Mouse (Mus musculus) small intestine, adult 2 months (tissue): ENCODE results near the gene Prss33. TPM values are rescaled to one million over a fixed set of nuclear protein-coding genes. Genes with fewer than 3 reads are reported as not detected.

Experiments used
- H3K27ac ChIP-seq: fragments of 200-500 bp; 2 replicates; pipeline ENCODE4 v1.5.1; 2012; ENCODE audit warnings: low read depth, low read length, control low read depth, inconsistent platforms; ENCODE audit not compliant: insufficient read depth
- H3K27me3 ChIP-seq: fragments of 200-500 bp; 2 replicates; pipeline ENCODE4 v1.6.1; 2012; ENCODE audit warnings: mild to moderate bottlenecking, moderate library complexity, low read length, inconsistent platforms; ENCODE audit not compliant: control insufficient read depth, insufficient read depth
- H3K36me3 ChIP-seq: fragments of 200-500 bp; 2 replicates; pipeline ENCODE4 v1.6.1; 2012; ENCODE audit warnings: mild to moderate bottlenecking, low read length, control low read depth, inconsistent platforms; ENCODE audit not compliant: control insufficient read depth, insufficient read depth
- H3K4me1 ChIP-seq: fragments of 200-500 bp; 2 replicates; pipeline ENCODE4 v1.6.1; 2012; ENCODE audit warnings: low read length, inconsistent platforms, mixed read lengths; ENCODE audit not compliant: control insufficient read depth, insufficient read depth, insufficient read length
- H3K4me3 ChIP-seq: fragments of 200-500 bp; 2 replicates; pipeline ENCODE4 v1.5.1; 2012; ENCODE audit warnings: low read depth, mild to moderate bottlenecking, control low read depth, inconsistent platforms, low read length, moderate library complexity
- CTCF ChIP-seq: fragments of 200-500 bp; IDR thresholded peaks from 2 replicates; pipeline ENCODE4 v1.5.1; 2012; ENCODE audit warnings: low read depth, mild to moderate bottlenecking, control low read depth, inconsistent platforms, low read length, moderate library complexity, mixed read lengths; ENCODE audit not compliant: insufficient replicate concordance, insufficient read length; ENCODE audit errors: extremely low read depth
- POLR2A ChIP-seq: fragments of 200-500 bp; IDR thresholded peaks from 2 replicates; pipeline ENCODE4 v1.6.1; 2012; ENCODE audit warnings: low read depth, mild to moderate bottlenecking, control low read depth, inconsistent platforms, low read length, moderate library complexity
- WGBS: fragments of 180-500 bp; shearing (Covaris S2); methylation state at CpG from one replicate; pipeline ENCODE4 v1.1.7; 2018; 5-methylcytosine and 5-hydroxymethylcytosine counted together
- polyA plus RNA-seq: library from polyadenylated mRNA; depleted of rRNA; stranded (reverse); fragments of >200 nt; gene quantifications from 2 replicates; pipeline ENCODE4 v1.2.3, GENCODE M21; 2012

Gene Prss33
- polyA plus RNA-seq, 1 experiment: 0.77 TPM

DNA sequence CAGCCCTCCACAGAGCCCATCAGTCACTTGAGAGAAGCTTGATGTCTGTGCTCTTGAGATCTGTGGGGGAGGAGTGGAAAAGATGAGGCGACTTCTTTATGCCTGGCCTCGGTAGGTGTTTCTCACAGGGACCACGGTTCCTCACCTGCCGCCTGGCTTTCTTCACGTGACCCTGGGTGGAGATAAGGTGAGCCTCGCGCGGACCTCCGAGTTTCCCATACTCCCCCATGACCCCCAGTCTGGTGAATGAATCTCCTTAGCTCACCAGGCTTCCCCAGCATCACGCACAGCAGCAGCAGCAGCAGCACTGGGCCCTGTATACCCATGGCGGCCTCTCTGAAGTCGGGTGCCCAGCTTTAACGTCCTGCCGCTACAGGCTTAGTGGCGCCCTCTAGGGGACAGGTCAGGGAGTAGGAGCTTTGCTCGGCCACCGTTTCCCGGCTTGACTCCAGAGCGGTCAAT lies 8.0 kb upstream of the Prss33 start, which contains the start of the genes Prss32 and Prss41:
TSS of gene Prss32 (plus strand) at position 44 of the 462 bp plus-strand sequence.
TSS of gene Prss41 (minus strand) at position 361 of the 462 bp plus-strand sequence.
- Histone ChIP-seq H3K36me3 (no peaks in the 10 kb centered on the region), H3K27me3 (no peaks in the 10 kb centered on the region), H3K27ac (no peak within 1 kb of the TSS), H3K4me3 (peak within 1 kb of the TSS; percentile 60), H3K4me1 (peaks cover 4% of the 10 kb centered on the region; the same call in 1 of the 2 replicates)
- TF ChIP-seq POLR2A: no peak
- peak; percentile 75 for TF ChIP-seq CTCF
- WGBS: 21% methylated on average over 19 of the region's 19 CpGs

DNA sequence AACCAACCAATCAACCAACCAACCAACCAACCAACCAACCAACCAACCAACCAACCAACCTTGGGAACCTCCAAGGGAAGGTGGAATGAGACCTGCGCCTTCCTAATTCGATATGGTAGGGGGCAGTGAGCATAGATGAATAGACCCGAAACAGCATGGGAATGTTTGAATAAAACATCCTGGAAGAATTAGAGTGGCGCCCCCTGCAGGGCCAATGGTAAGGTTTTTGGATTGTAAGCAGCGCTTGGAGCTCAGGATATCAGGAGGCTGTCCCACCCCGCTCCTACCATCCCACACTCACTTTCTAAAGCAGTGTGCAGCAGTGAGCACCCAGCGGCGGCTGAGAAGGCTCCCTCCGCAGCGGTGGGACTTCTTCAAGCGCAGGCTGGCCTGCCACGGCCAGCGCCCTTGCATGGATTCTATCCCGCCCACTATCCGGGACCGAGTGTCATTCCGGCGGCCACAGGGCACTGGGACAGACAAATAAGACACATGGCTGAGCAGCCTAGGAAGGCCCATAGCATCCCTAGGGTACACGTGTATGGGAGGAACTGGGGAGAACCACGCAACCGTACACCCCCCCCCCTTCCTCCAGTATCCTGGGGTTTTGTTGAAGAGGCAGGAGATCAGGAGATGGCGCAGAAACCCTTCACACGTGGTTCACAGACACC lies 7.4 kb upstream of the Prss33 start:
- WGBS: 75% methylated on average over 23 of the region's 23 CpGs

DNA sequence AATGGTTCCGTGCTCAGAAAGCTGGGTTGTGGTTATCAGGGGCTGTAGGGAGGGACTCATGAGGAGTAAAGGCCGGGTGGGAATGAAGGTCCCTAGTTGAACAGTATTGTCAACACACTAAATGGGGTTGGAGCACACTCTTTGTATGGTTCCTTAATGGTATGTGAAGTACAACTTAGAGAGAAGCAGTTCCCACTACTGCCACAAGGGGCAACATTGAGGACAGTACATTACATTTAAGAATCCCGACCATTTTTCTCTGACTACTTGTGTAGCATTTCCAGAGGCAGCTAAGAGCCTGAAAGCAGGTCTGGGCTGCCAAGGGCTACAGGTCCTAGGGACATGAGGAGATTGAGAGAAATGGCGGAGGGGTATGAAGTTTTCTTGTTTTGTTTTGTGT lies 5.3 kb upstream of the Prss33 start:
- no peak overlapping the region for H3K27ac ChIP-seq

More for the DNA sequence above, 7.4 kb upstream of the Prss33 start:
- Histone ChIP-seq H3K36me3 (no peaks in the 10 kb centered on the region), H3K27me3 (no peaks in the 10 kb centered on the region), H3K4me1 (peaks cover 4% of the 10 kb centered on the region; the same call in 1 of the 2 replicates), H3K27ac (no peak overlapping the region), H3K4me3 (peak overlapping the region; percentile 60)
- peak; percentile 19; the same call in 1 of the 2 replicates for TF ChIP-seq CTCF
- TF ChIP-seq POLR2A: no peak

DNA sequence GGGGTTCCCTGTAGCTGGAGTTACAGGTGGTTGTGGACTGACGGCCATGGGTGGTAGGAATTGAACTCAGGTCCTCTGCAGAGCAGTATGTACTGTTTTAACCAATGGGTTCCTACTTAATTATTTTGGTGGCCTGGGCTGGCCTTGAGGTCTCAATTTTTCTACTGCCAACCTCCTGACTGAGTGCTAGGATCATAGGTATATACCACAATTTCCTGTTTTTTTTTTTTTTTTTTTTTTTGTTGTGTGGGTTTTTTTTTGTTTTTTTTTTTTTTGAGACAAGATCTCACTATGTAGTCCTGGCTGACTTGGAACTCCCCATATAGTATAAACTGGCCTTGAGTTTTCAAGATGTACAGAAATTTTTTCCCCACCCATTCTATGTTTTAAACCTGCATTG lies 4.7 kb downstream of the Prss33 start:
- TF ChIP-seq CTCF (no peak), POLR2A (no peak)
- no peaks in the 10 kb centered on the region for H3K27me3 ChIP-seq
- WGBS: 95% methylated on average over 1 of the region's 1 CpGs

More for the DNA sequence above, 5.3 kb upstream of the Prss33 start:
- TF ChIP-seq CTCF (peak; percentile 61; the same call in 1 of the 2 replicates), POLR2A (no peak)
- H3K27me3 ChIP-seq: no peaks in the 10 kb centered on the region
- WGBS: 32% methylated on average over 4 of the region's 4 CpGs
- no peaks in the 10 kb centered on the region for H3K36me3 ChIP-seq
- H3K4me1 ChIP-seq: peaks cover 4% of the 10 kb centered on the region; the same call in 1 of the 2 replicates
- no peak overlapping the region for H3K4me3 ChIP-seq

GRCm38 (mm10) chr17:23829064-23829619 lies 6.7 kb downstream of the Prss33 start, which contains the start of gene Elob:
Elob (minus strand) TSS chr17:23829136.
- Histone ChIP-seq H3K36me3 (peaks cover 20% of the 10 kb centered on the region), H3K4me3 (peak within 1 kb of the TSS; percentile 99), H3K27ac (peak within 1 kb of the TSS; percentile 99), H3K4me1 (peaks cover 4% of the 10 kb centered on the region; the same call in 1 of the 2 replicates), H3K27me3 (no peaks in the 10 kb centered on the region)
- WGBS: under 1% methylated on average over 42 of the region's 42 CpGs
- peak; percentile 27; the same call in 1 of the 2 replicates for TF ChIP-seq POLR2A
- TF ChIP-seq CTCF: peak; percentile 84; the same call in 1 of the 2 replicates

More for the DNA sequence above, 4.7 kb downstream of the Prss33 start:
- Histone ChIP-seq H3K27ac (no peak overlapping the region), H3K4me3 (no peak overlapping the region), H3K4me1 (peaks cover 4% of the 10 kb centered on the region; the same call in 1 of the 2 replicates), H3K36me3 (peaks cover 3% of the 10 kb centered on the region)

DNA sequence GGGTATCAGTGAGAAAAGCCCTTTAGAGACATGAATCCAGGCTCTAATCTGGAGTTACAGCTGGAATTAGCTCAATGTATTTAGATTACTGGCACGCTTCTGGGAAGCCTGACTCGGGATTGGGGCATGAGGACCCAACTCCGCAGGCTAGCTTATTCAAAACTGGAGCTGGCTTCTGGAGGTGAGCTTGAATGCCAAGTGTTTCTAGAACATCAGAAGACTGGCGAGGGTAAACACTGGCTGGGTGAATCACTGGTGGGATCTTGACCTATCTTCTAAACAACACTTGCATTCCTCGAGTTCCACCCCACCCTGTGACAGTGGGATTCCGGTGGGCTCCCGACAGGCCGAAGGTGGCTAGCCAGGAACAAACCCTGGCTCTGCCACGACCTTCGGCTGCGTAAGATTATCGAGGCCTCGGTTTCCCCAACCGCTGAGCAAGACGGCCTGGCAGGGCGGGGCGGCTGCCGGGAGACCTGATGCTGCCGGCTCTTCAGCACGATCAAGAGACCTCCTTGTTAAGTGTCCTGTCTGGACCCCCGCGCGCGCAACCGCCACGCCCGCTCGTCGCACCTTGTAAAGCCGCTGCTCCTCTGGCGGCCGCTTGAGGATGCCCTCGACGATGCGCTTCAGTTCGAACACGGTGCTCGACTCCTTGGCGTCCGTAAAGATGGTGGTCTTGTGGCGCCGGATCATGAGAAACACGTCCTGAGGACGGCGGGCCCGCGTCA lies 7.4 kb downstream of the Prss33 start:
- WGBS: 1% methylated on average over 47 of the region's 47 CpGs
- Histone ChIP-seq H3K4me1 (peaks cover 4% of the 10 kb centered on the region; the same call in 1 of the 2 replicates), H3K27ac (peak overlapping the region; percentile 23), H3K4me3 (peak overlapping the region; percentile 99), H3K27me3 (no peaks in the 10 kb centered on the region), H3K36me3 (peaks cover 27% of the 10 kb centered on the region)
- TF ChIP-seq CTCF: no peak
- no peak for TF ChIP-seq POLR2A
